In genomic region chr5:134235111-134235510, GRCm38 (mm10) we compare ENCODE assay signal across 9 mouse cellular contexts. TPM values are rescaled to one million over a fixed set of nuclear protein-coding genes. Genes with fewer than 3 reads are reported as not detected.
A peak's percentile ranks its signal among the peaks of the same experiment; 100 is the strongest.
DNase-seq lines count a peak whose midpoint lies in the region; ATAC-seq and TF ChIP-seq lines count a peak whose summit lies in the region.
"Had no signal": no experiment of that assay in that cellular context is flagged by ENCODE, and none has a peak within 500 bp of the region (broad histone marks: within the 10 kb centered on the region; RNA-seq: fewer than 3 reads in every experiment).

No protein-coding gene starts in this region.

- no peak overlapping the region for H3K4me2 ChIP-seq in lung, embryonic 14.5 days
- no peak overlapping the region for H3K4me2 ChIP-seq in stomach, embryonic 15.5 days

- WGBS in lung, embryonic 14.5 days = 16% methylated on average over 6 of the region's 6 CpGs
- WGBS in hindbrain, embryonic 10.5 days = 68% methylated on average over 6 of the region's 6 CpGs
- WGBS in limb, embryonic 10.5 days = 50% methylated on average over 6 of the region's 6 CpGs
- 24% methylated on average over 6 of the region's 6 CpGs for WGBS in stomach, embryonic 15.5 days

- H3K9ac ChIP-seq in lung, embryonic 14.5 days = peak overlapping the region; percentile 29
- H3K9ac ChIP-seq in stomach, embryonic 15.5 days = no peak overlapping the region
- H3K9ac ChIP-seq: liver, embryonic 14.5 days had no signal

- H3K9me3 ChIP-seq in lung, embryonic 14.5 days (ENCODE audit: low read depth, low read length) = no peaks in the 10 kb centered on the region
- H3K9me3 ChIP-seq in hindbrain, embryonic 10.5 days = no peaks in the 10 kb centered on the region
- H3K9me3 ChIP-seq in limb, embryonic 10.5 days (replicated peaks) = no peaks in the 10 kb centered on the region
- H3K9me3 ChIP-seq in stomach, embryonic 15.5 days = no peaks in the 10 kb centered on the region

- ATAC-seq in lung, embryonic 14.5 days (ENCODE audit: insufficient read depth) = peak; percentile 18; the same call in 1 of the 2 replicates
- ATAC-seq in stomach, embryonic 15.5 days (ENCODE audit: insufficient read depth, low FRiP score, low read depth) = no peak

- no peaks in the 10 kb centered on the region for H3K27me3 ChIP-seq in lung, embryonic 14.5 days (ENCODE audit: insufficient read depth, low read length)
- no peaks in the 10 kb centered on the region for H3K27me3 ChIP-seq in hindbrain, embryonic 10.5 days (ENCODE audit: insufficient read depth, poor library complexity, severe bottlenecking)
- H3K27me3 ChIP-seq in limb, embryonic 10.5 days (ENCODE audit: low read depth, poor library complexity, severe bottlenecking) = no peaks in the 10 kb centered on the region
- H3K27me3 ChIP-seq in stomach, embryonic 15.5 days (replicated peaks) = no peaks in the 10 kb centered on the region

- H3K4me3 ChIP-seq in lung, embryonic 14.5 days (ENCODE audit: low read depth, low read length) = no peak overlapping the region
- no peak overlapping the region for H3K4me3 ChIP-seq in hindbrain, embryonic 10.5 days
- H3K4me3 ChIP-seq in limb, embryonic 10.5 days = no peak overlapping the region
- no peak overlapping the region for H3K4me3 ChIP-seq in stomach, embryonic 15.5 days (replicated peaks)

- peak overlapping the region; percentile 60 for H3K27ac ChIP-seq in lung, embryonic 14.5 days (ENCODE audit: low read depth)
- 0 out of 2 replicates have a peak overlapping the region, but pooled peaks have one; percentile 41 for H3K27ac ChIP-seq in hindbrain, embryonic 10.5 days
- H3K27ac ChIP-seq in limb, embryonic 10.5 days = peak overlapping the region; percentile 46
- H3K27ac ChIP-seq in stomach, embryonic 15.5 days = peak overlapping the region; percentile 49
- H3K27ac ChIP-seq: liver, embryonic 14.5 days had no signal

- peaks cover 3% of the 10 kb centered on the region for H3K4me1 ChIP-seq in lung, embryonic 14.5 days (ENCODE audit: insufficient read depth)
- H3K4me1 ChIP-seq in hindbrain, embryonic 10.5 days (replicated peaks) = peaks cover 49% of the 10 kb centered on the region
- H3K4me1 ChIP-seq in limb, embryonic 10.5 days = peaks cover 43% of the 10 kb centered on the region
- peaks cover 30% of the 10 kb centered on the region for H3K4me1 ChIP-seq in stomach, embryonic 15.5 days

- TF ChIP-seq CTCF in lung, embryonic 14.5 days (IDR thresholded peaks at IDR 0.05; ENCODE audit: low read depth) = no peak

- H3K36me3 ChIP-seq in lung, embryonic 14.5 days (ENCODE audit: insufficient read depth) = peaks cover 49% of the 10 kb centered on the region
- H3K36me3 ChIP-seq in hindbrain, embryonic 10.5 days = peaks cover 57% of the 10 kb centered on the region
- H3K36me3 ChIP-seq in limb, embryonic 10.5 days = peaks cover 54% of the 10 kb centered on the region
- H3K36me3 ChIP-seq in stomach, embryonic 15.5 days = peaks cover 33% of the 10 kb centered on the region

- DNase-seq in adrenal gland, adult (ENCODE audit: inconsistent age in 2 of 2, low spot score in 1 of 2) = peak; percentile 36 to 73
- DNase-seq in adrenal gland, postnatal 4 days (ENCODE audit: low spot score in 2 of 2) = no peak
- DNase-seq in lung, embryonic 14.5 days = peak; percentile 87
- DNase-seq in lung, postnatal 25 days (ENCODE audit: low spot score) = no peak
- no peak for DNase-seq in hindbrain, embryonic 10.5 days (ENCODE audit: low spot score)
- DNase-seq in limb, embryonic 10.5 days (ENCODE audit: low spot score) = no peak
- no peak for DNase-seq in urinary bladder, adult 18-20 months (ENCODE audit: low spot score in 2 of 2)

RNA-seq across cellular contexts. Expression of gene Ncf1, which starts 5.7 kb away (rescaled TPM):
- 10 to 100 TPM in 1 of 2 experiments, 1 to 10 TPM in 1; 5.2 to 10.3 TPM for total RNA-seq in adrenal gland, postnatal 4 days (2021)
- 4.8 and 6.4 TPM in 2 replicates for polyA plus RNA-seq in lung, embryonic 14.5 days (2014; fragmentation: Nextera tagmentation; extraction: Ambion mirVana)
- 2.6 and 3.1 TPM in 2 replicates for polyA plus RNA-seq in hindbrain, embryonic 10.5 days (2016; fragmentation: Nextera tagmentation; extraction: Ambion mirVana)
- 1.5 and 1.7 TPM in 2 replicates for polyA plus RNA-seq in limb, embryonic 10.5 days (2016; fragmentation: Nextera tagmentation; extraction: Ambion mirVana)
- polyA plus RNA-seq in stomach, embryonic 15.5 days (2015; fragmentation: Nextera tagmentation; extraction: Ambion mirVana) = 7.1 and 7.9 TPM in 2 replicates

RNA-seq across cellular contexts. Expression of gene Gtf2ird2, which starts 51.3 kb away (rescaled TPM):
- 10 to 100 TPM; 13.9 to 15.9 TPM for total RNA-seq in adrenal gland, postnatal 4 days (2021)
- 6.9 and 9.6 TPM in 2 replicates for polyA plus RNA-seq in lung, embryonic 14.5 days (2014; fragmentation: Nextera tagmentation; extraction: Ambion mirVana)
- polyA plus RNA-seq in hindbrain, embryonic 10.5 days (2016; fragmentation: Nextera tagmentation; extraction: Ambion mirVana) = 6.8 and 9.3 TPM in 2 replicates
- 5.3 and 7.3 TPM in 2 replicates for polyA plus RNA-seq in limb, embryonic 10.5 days (2016; fragmentation: Nextera tagmentation; extraction: Ambion mirVana)
- polyA plus RNA-seq in stomach, embryonic 15.5 days (2015; fragmentation: Nextera tagmentation; extraction: Ambion mirVana) = 7.7 and 8.2 TPM in 2 replicates

RNA-seq across cellular contexts. Expression of gene Rcc1l, which starts 58.5 kb away (rescaled TPM):
- 10 to 100 TPM; 33.0 to 35.6 TPM for total RNA-seq in adrenal gland, postnatal 4 days (2021)
- 31.2 and 35.5 TPM in 2 replicates for polyA plus RNA-seq in lung, embryonic 14.5 days (2014; fragmentation: Nextera tagmentation; extraction: Ambion mirVana)
- 31.0 and 35.7 TPM in 2 replicates for polyA plus RNA-seq in hindbrain, embryonic 10.5 days (2016; fragmentation: Nextera tagmentation; extraction: Ambion mirVana)
- polyA plus RNA-seq in limb, embryonic 10.5 days (2016; fragmentation: Nextera tagmentation; extraction: Ambion mirVana) = 44.5 and 48.3 TPM in 2 replicates
- 27.3 and 30.8 TPM in 2 replicates for polyA plus RNA-seq in stomach, embryonic 15.5 days (2015; fragmentation: Nextera tagmentation; extraction: Ambion mirVana)

Comparison
In these comparisons a context has a peak if more than half of its experiments do, and no peak if none do; other contexts are left out.
1. DNase-seq: peak in adrenal gland, adult (2 of 2) and lung, embryonic 14.5 days (single experiment); none in adrenal gland, postnatal 4 days (0 of 2), lung, postnatal 25 days (single experiment), hindbrain, embryonic 10.5 days (single experiment), limb, embryonic 10.5 days (single experiment) and urinary bladder, adult 18-20 months (0 of 2).
2. Peak in every context shown above with its lines, with median percentiles within 50 percentile points of each other: H3K27ac ChIP-seq.